ENCODE assay signal across 35 mouse cellular contexts in the genomic region with DNA sequence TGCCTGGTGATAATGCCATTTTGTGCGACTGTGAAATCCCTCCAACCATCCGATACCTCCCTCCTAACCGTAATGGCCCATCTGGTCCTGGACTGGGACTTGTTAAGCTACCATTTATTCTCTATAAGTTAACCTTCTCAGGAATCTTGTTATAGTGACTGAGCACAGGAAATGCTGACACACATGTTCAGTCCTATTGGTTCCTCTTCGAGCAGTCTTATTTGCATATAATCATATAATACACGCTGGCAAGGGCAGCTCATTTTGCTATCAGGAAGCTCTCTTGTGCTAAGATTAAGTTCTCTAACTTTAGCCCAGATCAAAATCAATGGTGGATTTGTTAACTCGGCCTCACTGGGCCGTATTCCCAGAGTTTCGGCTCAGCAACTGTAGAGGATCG.
"Had no signal": no experiment of that assay in that cellular context is flagged by ENCODE, and none has a peak within 500 bp of the region (broad histone marks: within the 10 kb centered on the region; RNA-seq: fewer than 3 reads in every experiment).

No protein-coding gene starts in this region.

- H3K27me3 ChIP-seq: heart, embryonic 12.5 days; heart, embryonic 13.5 days; heart, embryonic 15.5 days; hindbrain, embryonic 12.5 days; hindbrain, embryonic 13.5 days; hindbrain, embryonic 15.5 days; intestine, embryonic 15.5 days; kidney, embryonic 15.5 days had no signal

- H3K27ac ChIP-seq: heart, embryonic 10.5 days; heart, embryonic 13.5 days; heart, embryonic 15.5 days; hindbrain, embryonic 10.5 days; hindbrain, embryonic 12.5 days; hindbrain, embryonic 13.5 days; hindbrain, embryonic 14.5 days; hindbrain, embryonic 15.5 days; hindbrain, postnatal 0 days; intestine, embryonic 15.5 days; kidney, embryonic 15.5 days; kidney, postnatal 0 days; layer of hippocampus, adult 2 months had no signal

- H3K9ac ChIP-seq: heart, embryonic 12.5 days; heart, embryonic 13.5 days; heart, embryonic 15.5 days; hindbrain, embryonic 12.5 days; hindbrain, embryonic 13.5 days; hindbrain, embryonic 14.5 days; hindbrain, embryonic 15.5 days; intestine, embryonic 15.5 days; kidney, embryonic 15.5 days had no signal

- H3K4me3 ChIP-seq: heart, embryonic 10.5 days; heart, embryonic 12.5 days; heart, embryonic 13.5 days; heart, embryonic 15.5 days; hindbrain, embryonic 10.5 days; hindbrain, embryonic 12.5 days; hindbrain, embryonic 13.5 days; hindbrain, embryonic 15.5 days; intestine, embryonic 15.5 days; kidney, embryonic 15.5 days; layer of hippocampus, adult 2 months had no signal

- H3K36me3 ChIP-seq: heart, embryonic 10.5 days; heart, embryonic 12.5 days; heart, embryonic 13.5 days; heart, embryonic 15.5 days; hindbrain, embryonic 10.5 days; hindbrain, embryonic 12.5 days; hindbrain, embryonic 13.5 days; hindbrain, embryonic 15.5 days; intestine, embryonic 15.5 days; kidney, embryonic 15.5 days had no signal

- H3K4me2 ChIP-seq: heart, embryonic 11.5 days; heart, embryonic 12.5 days; heart, embryonic 13.5 days; heart, embryonic 15.5 days; hindbrain, embryonic 12.5 days; hindbrain, embryonic 13.5 days; hindbrain, embryonic 14.5 days; hindbrain, embryonic 15.5 days; intestine, embryonic 15.5 days; kidney, embryonic 15.5 days had no signal

- H3K4me1 ChIP-seq: heart, embryonic 10.5 days; heart, embryonic 12.5 days; heart, embryonic 13.5 days; heart, embryonic 15.5 days; hindbrain, embryonic 10.5 days; hindbrain, embryonic 12.5 days; hindbrain, embryonic 15.5 days; intestine, embryonic 15.5 days; kidney, embryonic 15.5 days had no signal

- H3K9me3 ChIP-seq: heart, embryonic 10.5 days; heart, embryonic 12.5 days; heart, embryonic 13.5 days; heart, embryonic 15.5 days; hindbrain, embryonic 10.5 days; hindbrain, embryonic 12.5 days; hindbrain, embryonic 13.5 days; hindbrain, embryonic 15.5 days; intestine, embryonic 15.5 days; kidney, embryonic 15.5 days had no signal

- DNase-seq: heart, postnatal 10 days; heart, postnatal 14 days; heart, postnatal 36 days; heart, postnatal 4 days; kidney, adult 11 months; kidney, adult 18-20 months; kidney, adult 2 months; kidney, adult 8-10 months; kidney, adult 9 months; kidney, postnatal 10 days; kidney, postnatal 14 days; kidney, postnatal 25 days; kidney, postnatal 36 days; kidney, postnatal 4 days; layer of hippocampus, adult 9-11 months; layer of hippocampus, postnatal 36 days had no signal

- ATAC-seq: hindbrain, embryonic 16.5 days; hindbrain, postnatal 0 days; inflammation-experienced regulatory T-cells, adult 6 months; intestine, embryonic 15.5 days; intestine, embryonic 16.5 days; intestine, postnatal 0 days had no signal
